8 mouse cellular contexts compared by ENCODE assay signal in the genomic region with DNA sequence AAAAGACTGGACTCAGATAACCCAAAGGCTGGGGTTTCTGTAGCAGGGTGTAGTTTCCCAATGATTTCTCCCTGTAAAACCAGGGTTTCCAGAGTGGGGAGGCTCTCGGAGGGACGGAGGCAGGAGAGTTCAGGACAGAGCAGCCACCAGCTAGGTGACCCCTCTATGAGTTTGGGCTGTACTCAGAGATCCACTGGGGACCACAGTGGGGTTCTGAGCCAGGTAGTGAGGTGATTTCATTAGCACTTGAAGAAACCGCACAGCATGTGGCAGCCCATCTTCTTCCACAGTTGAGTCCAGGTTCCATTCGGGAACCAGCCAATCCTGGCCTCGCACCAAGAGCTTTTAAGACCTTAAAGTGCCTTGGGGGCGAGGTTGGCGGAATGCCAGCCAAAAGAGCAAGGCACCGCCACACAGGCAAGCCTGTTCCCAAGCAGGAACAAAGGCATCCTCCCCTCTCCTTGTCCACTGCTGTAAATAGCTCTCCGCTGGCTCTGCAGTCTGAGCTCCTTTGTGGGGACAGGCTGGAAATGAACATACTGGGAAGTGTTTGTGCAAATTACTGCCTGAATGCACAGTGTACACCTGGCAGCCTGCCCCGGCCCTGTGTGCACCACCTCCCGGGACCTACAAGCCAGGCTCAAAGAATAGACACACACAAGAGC. TPM values are rescaled to one million over a fixed set of nuclear protein-coding genes. Genes with fewer than 3 reads are reported as not detected.
DNase-seq lines count a peak whose midpoint lies in the region; ATAC-seq lines count a peak whose summit lies in the region.

No protein-coding gene starts in this region.

- H3K4me2 ChIP-seq in intestine, embryonic 16.5 days (ENCODE audit: low read depth, low read length): no peak overlapping the region
- H3K4me2 ChIP-seq in neural tube, embryonic 12.5 days (replicated peaks): peak overlapping the region; percentile 37

- H3K36me3 ChIP-seq in intestine, embryonic 16.5 days (ENCODE audit: control insufficient read depth, insufficient read depth, low read length): no peaks in the 10 kb centered on the region
- 0 out of 2 replicates have a peak, but pooled peaks cover 3% of the 10 kb centered on the region for H3K36me3 ChIP-seq in neural tube, embryonic 12.5 days

- DNase-seq in ES-CJ7 (ENCODE audit: low read depth, low spot score): peak; percentile 67
- DNase-seq in cerebellum, adult 18-20 months: peak; percentile 51 to 61
- DNase-seq in frontal cortex, postnatal 10 days (ENCODE audit: low spot score in 2 of 2): peak; percentile 61 to 68
- peak; percentile 46 to 54 for DNase-seq in left cerebral cortex, postnatal 25 days (ENCODE audit: low spot score in 2 of 2)
- no peak for DNase-seq in natural killer cell, adult 2 months (ENCODE audit: low spot score in 2 of 2)
- no peak for DNase-seq in urinary bladder, adult 2 months (ENCODE audit: low spot score)

- H3K27me3 ChIP-seq in intestine, embryonic 16.5 days (replicated peaks; ENCODE audit: control insufficient read depth, insufficient read depth, low read length): no peaks in the 10 kb centered on the region
- H3K27me3 ChIP-seq in neural tube, embryonic 12.5 days (replicated peaks): peaks cover 5% of the 10 kb centered on the region; the same call in 1 of the 2 replicates

- H3K9me3 ChIP-seq in intestine, embryonic 16.5 days (ENCODE audit: control insufficient read depth, low read length): no peaks in the 10 kb centered on the region
- no peaks in the 10 kb centered on the region for H3K9me3 ChIP-seq in neural tube, embryonic 12.5 days

- no peak overlapping the region for H3K4me3 ChIP-seq in intestine, embryonic 16.5 days (ENCODE audit: low read length)
- H3K4me3 ChIP-seq in neural tube, embryonic 12.5 days: no peak overlapping the region

- peak overlapping the region; percentile 77 for H3K27ac ChIP-seq in intestine, embryonic 16.5 days (ENCODE audit: low read length)
- peak overlapping the region; percentile 76 for H3K27ac ChIP-seq in neural tube, embryonic 12.5 days

- H3K4me1 ChIP-seq in intestine, embryonic 16.5 days (ENCODE audit: control insufficient read depth, insufficient read depth, low read length): peaks cover 30% of the 10 kb centered on the region
- H3K4me1 ChIP-seq in neural tube, embryonic 12.5 days: peaks cover 30% of the 10 kb centered on the region

- H3K9ac ChIP-seq in intestine, embryonic 16.5 days (ENCODE audit: low read depth, low read length): peak overlapping the region; percentile 23; the same call in 1 of the 2 replicates
- 0 out of 2 replicates have a peak overlapping the region, but pooled peaks have one; percentile 5 for H3K9ac ChIP-seq in neural tube, embryonic 12.5 days

- ATAC-seq in intestine, embryonic 16.5 days: peak; percentile 19
- ATAC-seq in neural tube, embryonic 12.5 days (ENCODE audit: low FRiP score, low read depth): peak; percentile 94

- intact Hi-C loops in left cerebral cortex, postnatal 25 days (cut with DNase I): no loop called here

- 36% methylated on average over 11 of the region's 11 CpGs for WGBS in intestine, embryonic 16.5 days
- 19% methylated on average over 11 of the region's 11 CpGs for WGBS in neural tube, embryonic 12.5 days

RNA-seq across cellular contexts. Expression of a gene that starts 10.4 kb away (rescaled TPM):
- polyA plus RNA-seq in intestine, embryonic 16.5 days (2015; fragmentation: Nextera tagmentation; extraction: Ambion mirVana): 80.0 and 89.5 TPM in 2 replicates
- total RNA-seq in left cerebral cortex, postnatal 25 days (2021): 100 to 1,000 TPM; 147 to 179 TPM
- polyA plus RNA-seq in neural tube, embryonic 12.5 days (2016; fragmentation: Nextera tagmentation; extraction: Ambion mirVana): 105 and 112 TPM in 2 replicates
- polyA plus RNA-seq in urinary bladder, adult 2 months (2012; rRNA removed): 11.7 and 16.7 TPM in 2 replicates

RNA-seq across cellular contexts. Expression of a gene that starts 53.0 kb away (rescaled TPM):
- 13.8 and 15.0 TPM in 2 replicates for polyA plus RNA-seq in intestine, embryonic 16.5 days (2015; fragmentation: Nextera tagmentation; extraction: Ambion mirVana)
- total RNA-seq in left cerebral cortex, postnatal 25 days (2021): 10 to 100 TPM; 21.6 to 24.3 TPM
- 23.3 and 25.6 TPM in 2 replicates for polyA plus RNA-seq in neural tube, embryonic 12.5 days (2016; fragmentation: Nextera tagmentation; extraction: Ambion mirVana)
- 26.1 and 28.4 TPM in 2 replicates for polyA plus RNA-seq in urinary bladder, adult 2 months (2012; rRNA removed)

Comparison
In these comparisons a context has a peak if more than half of its experiments do, and no peak if none do; other contexts are left out.
1. DNase-seq: peak in ES-CJ7 (single experiment), cerebellum, adult 18-20 months (2 of 2), frontal cortex, postnatal 10 days (2 of 2) and left cerebral cortex, postnatal 25 days (2 of 2); none in natural killer cell, adult 2 months (0 of 2) and urinary bladder, adult 2 months (single experiment).